Mouse (Mus musculus): ENCODE measurements around the gene Gzmm.
"Not testable (repeated sequence)": the region's sequence is repeated elsewhere in the genome, so short reads cannot be mapped to it uniquely, and the experiment has no call there.

GRCm38 (mm10) chr10:79702970-79703369 is 14.2 kb downstream of the Gzmm start:
- TF ChIP-seq POLR2A (IDR thresholded peaks at IDR 0.05; ENCODE audit: extremely low read depth, insufficient read depth, low read length); CTCF (IDR thresholded peaks at IDR 0.05; ENCODE audit: low read depth, low read length): not testable (repeated sequence)

All from liver, adult 2 months (tissue).